Mouse (Mus musculus): ENCODE data around the gene Creb3l1.

Gene Creb3l1

GRCm38 (mm10) chr2:91971231-91972097 lies 52.8 kb downstream of the Creb3l1 start:
- in situ Hi-C loops (cut with MboI, MseI) = loop anchor here (25.0 kb wide), 2 partner anchors 1434 to 1466 kb away; no protein-coding TSS in a partner anchor

DNA sequence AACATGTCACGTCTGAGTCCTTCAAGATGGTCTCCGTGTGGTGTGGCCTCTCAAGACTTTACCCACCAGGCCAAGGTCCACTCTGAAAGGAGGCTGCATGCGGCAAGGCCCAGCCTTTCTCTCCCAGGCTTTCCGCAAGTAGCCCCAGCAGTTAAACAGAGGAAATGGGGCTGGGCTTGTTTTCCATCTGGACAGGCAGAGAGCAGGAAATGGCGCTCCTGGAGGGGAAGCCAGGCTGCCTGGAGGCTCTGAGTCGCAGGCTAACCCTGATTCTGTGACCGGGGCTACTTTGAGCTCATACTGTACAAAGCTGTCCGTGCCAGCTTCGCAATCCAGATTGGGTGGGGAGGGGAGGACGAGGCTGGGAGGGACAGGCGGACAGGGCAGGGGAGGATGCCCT lies 56.3 kb downstream of the Creb3l1 start:
- in situ Hi-C loops (cut with MboI, MseI) = loop anchor here (25.0 kb wide), 2 partner anchors 1431 to 1469 kb away; no protein-coding TSS in a partner anchor

GRCm38 (mm10) chr2:91966367-91966766 lies 57.9 kb downstream of the Creb3l1 start:
- in situ Hi-C loops (cut with MboI, MseI) = loop anchor here (25.0 kb wide), 2 partner anchors 1429 to 1471 kb away; no protein-coding TSS in a partner anchor

GRCm38 (mm10) chr2:91965417-91965816 lies 58.9 kb downstream of the Creb3l1 start:
- in situ Hi-C loops (cut with MboI, MseI) = loop anchor here (25.0 kb wide), 2 partner anchors 1428 to 1472 kb away; no protein-coding TSS in a partner anchor

DNA sequence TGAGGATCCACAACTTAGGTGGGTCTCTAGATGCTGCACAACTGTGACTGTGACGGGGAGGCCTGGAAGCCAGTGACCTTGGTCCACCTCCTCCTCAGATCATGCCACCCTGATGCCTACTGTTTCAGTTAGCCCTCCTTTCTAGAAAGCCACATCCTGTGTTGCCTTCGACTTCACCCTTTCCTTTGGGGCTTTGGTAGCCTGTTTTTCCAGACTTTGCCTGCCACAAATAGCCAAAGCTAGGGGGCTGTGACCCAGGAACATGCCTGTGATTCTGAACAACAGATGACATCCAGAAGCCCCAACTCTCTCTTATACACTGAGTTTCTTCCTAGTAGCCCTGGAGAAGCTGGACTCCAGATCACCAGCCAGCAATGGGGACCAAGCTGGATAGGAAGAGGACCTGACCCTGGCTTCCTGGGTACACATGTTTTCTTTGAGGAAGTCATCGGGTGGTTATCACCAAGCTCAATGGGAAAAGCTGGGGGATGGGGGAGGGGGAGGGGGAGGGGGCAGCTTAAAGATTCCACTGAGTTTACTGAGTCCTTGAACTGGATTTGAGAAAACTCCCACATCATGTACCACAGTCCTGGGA lies 59.6 kb downstream of the Creb3l1 start:
- in situ Hi-C loops (cut with MboI, MseI) = loop anchor here (25.0 kb wide), 2 partner anchors 1427 to 1473 kb away; no protein-coding TSS in a partner anchor

- in situ Hi-C loops (cut with MboI, MseI) = loop anchor here (25.0 kb wide), 2 partner anchors 1426 to 1474 kb away; no protein-coding TSS in a partner anchor
Observed at GRCm38 (mm10) chr2:91963443-91963932, 60.8 kb downstream of the Creb3l1 start.

GRCm38 (mm10) chr2:91962864-91963401 lies 61.4 kb downstream of the Creb3l1 start:
- in situ Hi-C loops (cut with MboI, MseI) = loop anchor here (25.0 kb wide), 2 partner anchors 1426 to 1474 kb away; no protein-coding TSS in a partner anchor

- in situ Hi-C loops (cut with MboI, MseI) = loop anchor here (25.0 kb wide), 2 partner anchors 1425 to 1475 kb away; no protein-coding TSS in a partner anchor
Observed at GRCm38 (mm10) chr2:91961901-91962761, 62.2 kb downstream of the Creb3l1 start.

GRCm38 (mm10) chr2:91960459-91960858 lies 63.8 kb downstream of the Creb3l1 start:
- in situ Hi-C loops (cut with MboI, MseI) = loop anchor here (25.0 kb wide), 2 partner anchors 1423 to 1477 kb away; no protein-coding TSS in a partner anchor

- in situ Hi-C loops (cut with MboI, MseI) = loop anchor here (25.0 kb wide), 2 partner anchors 1422 to 1478 kb away; no protein-coding TSS in a partner anchor
Observed at GRCm38 (mm10) chr2:91959544-91960410, 64.5 kb downstream of the Creb3l1 start.

GRCm38 (mm10) chr2:91958701-91959457 lies 65.4 kb downstream of the Creb3l1 start:
- in situ Hi-C loops (cut with MboI, MseI) = loop anchor here (25.0 kb wide), 2 partner anchors 1422 to 1478 kb away; no protein-coding TSS in a partner anchor

DNA sequence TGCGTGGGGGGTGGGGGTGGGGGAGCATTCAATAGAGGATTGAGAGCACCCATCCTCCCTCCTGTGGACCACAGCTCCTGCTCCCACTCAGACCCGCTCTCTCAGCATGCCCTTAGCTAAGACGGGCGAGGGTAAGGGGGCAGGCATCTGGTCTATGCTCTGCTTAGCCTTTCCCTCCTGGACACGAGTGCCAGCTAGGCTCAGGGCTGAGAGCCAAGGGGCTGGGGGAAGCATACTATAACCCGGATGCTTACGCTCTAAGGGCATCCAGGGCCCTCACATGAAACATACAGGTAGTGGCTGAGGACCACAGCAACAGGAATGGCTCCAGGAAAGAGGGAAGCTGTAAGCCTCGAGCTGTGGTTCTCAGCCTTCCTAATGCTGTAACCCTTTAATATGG lies 66.3 kb downstream of the Creb3l1 start:
- in situ Hi-C loops (cut with MboI, MseI) = loop anchor here (25.0 kb wide), 2 partner anchors 1421 to 1479 kb away; no protein-coding TSS in a partner anchor

DNA sequence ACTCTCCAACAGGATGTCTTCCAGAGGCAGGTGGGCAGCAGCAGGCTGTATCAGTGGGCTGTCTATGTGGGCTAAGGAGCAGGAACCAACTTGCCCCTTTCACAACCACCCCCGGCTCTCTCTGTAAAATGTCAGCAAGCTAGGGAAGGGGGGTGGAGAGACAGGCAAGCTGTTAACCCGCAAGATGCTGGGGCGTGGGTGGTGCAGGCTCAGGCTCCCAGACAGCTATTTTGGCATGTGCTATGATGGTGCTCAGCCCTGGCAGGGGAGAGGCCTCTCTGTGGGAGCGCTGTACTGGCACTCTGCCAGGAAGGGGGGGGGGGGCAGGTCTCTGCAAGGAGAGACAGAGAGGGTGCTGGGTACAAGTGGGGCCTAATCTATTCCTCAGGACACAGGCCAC lies 67.2 kb downstream of the Creb3l1 start:
- in situ Hi-C loops (cut with MboI, MseI) = loop anchor here (25.0 kb wide), 2 partner anchors 1420 to 1480 kb away; no protein-coding TSS in a partner anchor

- in situ Hi-C loops (cut with MboI, MseI) = loop anchor here (25.0 kb wide), 2 partner anchors 1419 to 1481 kb away; no protein-coding TSS in a partner anchor
Observed at GRCm38 (mm10) chr2:91955875-91956274, 68.4 kb downstream of the Creb3l1 start.

DNA sequence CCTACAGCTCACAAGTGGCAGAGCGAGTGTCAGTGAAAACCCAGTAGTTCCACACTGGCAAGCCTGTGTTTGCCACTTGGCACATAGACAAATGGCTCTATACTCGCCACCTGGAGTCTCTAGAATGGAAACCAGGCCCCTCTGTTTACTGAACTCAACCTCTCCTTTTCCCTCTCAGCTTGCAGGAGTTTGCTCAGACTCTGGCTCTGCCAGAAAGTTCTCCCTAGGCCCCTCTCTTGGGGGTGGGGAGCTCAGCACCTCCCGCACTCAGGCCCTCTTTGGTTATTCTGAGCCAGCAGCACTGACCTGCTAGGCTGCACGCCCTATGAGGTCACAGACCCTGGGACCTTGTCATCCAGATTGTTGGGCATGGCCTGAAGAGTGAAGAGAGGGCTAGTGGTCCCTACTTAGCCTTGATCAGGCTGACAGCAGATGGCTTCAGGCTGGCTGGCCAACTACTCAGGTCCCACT lies 69.1 kb downstream of the Creb3l1 start:
- in situ Hi-C loops (cut with MboI, MseI) = loop anchor here (25.0 kb wide), 2 partner anchors 1418 to 1482 kb away; no protein-coding TSS in a partner anchor

DNA sequence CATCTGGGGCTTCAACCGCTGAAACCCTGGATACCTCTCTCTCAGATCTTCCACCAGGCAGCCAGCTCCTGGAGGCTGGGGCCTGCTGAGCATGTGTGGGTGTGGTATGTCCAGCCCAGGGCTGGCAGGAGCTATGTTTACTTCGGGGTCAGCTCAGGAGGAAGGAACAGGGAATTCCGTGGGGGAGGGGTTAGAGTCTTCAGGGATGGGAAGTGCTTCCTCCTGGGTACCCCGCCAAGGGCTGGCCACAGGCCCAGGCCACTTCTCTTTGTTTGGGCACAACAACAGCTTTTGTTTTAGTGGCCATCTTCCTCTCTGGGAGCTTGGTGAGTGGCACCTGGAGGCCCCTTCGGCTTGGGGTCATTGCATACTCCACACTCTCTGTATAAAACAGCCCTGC lies 70.5 kb downstream of the Creb3l1 start:
- in situ Hi-C loops (cut with MboI, MseI) = loop anchor here (25.0 kb wide), 2 partner anchors 1417 to 1483 kb away; no protein-coding TSS in a partner anchor

- in situ Hi-C loops (cut with MboI, MseI) = loop anchor here (25.0 kb wide), 2 partner anchors 1413 to 1487 kb away; no protein-coding TSS in a partner anchor
Observed at GRCm38 (mm10) chr2:91950275-91951085, 73.8 kb downstream of the Creb3l1 start.

All from T-helper 17 cell (primary cell).